Mouse (Mus musculus): Measurements from ENCODE around the gene Gpr156.
"Not testable (repeated sequence)": the region's sequence is repeated elsewhere in the genome, so short reads cannot be mapped to it uniquely, and the experiment has no call there.

Gene Gpr156

GRCm38 (mm10) chr16:37963331-37964281, 47.3 kb downstream of the Gpr156 start:
- peak; percentile 58 for DNase-seq

DNA sequence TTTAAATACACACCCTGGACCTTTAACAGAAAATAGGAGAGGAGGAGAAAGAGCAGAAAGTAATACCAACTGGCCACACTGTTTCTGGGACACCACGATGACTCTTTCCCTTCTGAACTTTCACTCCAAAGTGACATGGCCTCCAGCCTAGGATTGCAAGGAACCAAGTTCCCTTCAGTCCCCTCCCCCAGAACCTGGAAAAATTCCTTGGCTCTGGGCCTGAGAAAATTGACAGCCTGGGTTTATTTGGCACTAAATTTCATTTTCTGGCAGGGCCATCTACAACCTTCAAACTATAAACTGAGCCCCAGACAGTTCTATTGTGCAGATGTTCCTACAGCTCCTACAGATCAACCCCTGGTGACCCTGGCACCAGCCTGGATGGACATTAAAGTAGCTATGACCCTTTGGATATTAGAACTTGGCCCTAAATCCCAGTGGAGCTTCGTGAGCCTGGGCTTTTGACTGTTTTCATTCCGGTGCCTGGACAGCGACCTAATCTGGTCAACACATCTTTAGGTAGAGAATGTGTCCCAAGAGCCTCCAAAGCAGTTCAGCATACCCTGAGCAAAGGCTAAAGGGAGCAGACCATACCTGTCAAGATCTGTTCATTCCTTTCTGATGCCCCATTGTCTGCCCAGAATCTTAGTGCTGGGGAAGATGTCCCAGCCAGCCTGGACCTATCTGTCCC, 48.2 kb downstream of the Gpr156 start:
- peak; percentile 29 for DNase-seq

DNA sequence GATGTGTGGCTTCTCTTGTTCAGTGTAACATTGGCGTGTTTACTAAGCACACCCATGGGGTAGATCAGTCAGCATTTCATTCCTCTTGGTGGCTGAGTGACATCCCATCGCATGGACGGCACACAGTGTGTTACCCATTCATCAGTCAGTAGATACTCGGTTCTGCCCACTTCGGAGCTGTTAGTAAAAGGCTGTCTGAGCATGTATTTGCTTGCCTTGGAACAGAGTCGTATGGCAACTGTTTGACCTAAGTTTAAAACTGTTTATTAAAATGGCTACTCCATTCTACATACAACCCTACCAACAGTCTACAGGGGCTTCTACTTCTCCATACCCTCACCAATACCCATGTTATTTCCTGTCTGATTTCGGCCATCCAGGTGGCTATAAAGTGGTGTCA, 50.6 kb downstream of the Gpr156 start:
- no peak for DNase-seq

DNA sequence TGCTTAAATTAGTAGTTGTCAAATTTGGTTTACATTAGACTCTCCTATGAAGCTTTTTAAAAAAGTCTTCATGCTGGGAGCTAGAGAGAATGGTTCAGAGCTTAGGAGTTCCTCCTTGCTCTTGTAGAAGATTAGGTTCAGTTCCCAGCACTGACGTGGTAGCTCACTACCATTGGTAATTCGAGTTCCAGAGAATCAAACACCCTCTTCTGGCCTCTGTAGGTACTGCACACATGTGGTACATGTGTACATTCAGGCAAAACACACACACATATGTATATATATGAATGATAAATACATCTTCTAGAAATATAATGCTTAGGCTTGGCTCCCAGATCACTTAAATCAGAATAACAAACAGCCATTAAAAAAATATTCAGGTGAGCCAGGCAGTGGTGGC, 51.1 kb downstream of the Gpr156 start:
- DNase-seq = no peak

DNA sequence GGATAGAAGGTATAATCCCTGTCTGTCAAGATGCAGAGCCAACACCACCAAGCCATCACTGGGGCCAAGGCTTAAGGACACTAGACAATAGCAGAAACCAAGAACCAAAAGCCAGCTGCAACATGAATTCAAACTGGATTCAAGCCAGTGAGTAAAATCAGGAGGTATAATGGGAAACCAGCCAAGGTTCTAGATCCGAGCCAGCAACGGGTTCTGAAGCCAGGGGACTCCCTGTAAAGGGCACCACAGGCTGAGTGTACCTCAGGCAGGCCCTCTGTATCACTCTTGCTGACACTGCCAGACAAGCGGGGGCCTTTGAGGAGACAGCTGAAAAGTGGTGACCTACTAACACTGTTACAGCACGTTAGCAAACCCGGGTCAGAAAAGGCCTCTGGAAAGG, 55.2 kb downstream of the Gpr156 start:
- DNase-seq = peak; percentile 10

- DNase-seq = no peak
These were observed 56.1 kb downstream of the Gpr156 start for GRCm38 (mm10) chr16:37972357-37972756.

GRCm38 (mm10) chr16:37973239-37973638, 56.9 kb downstream of the Gpr156 start:
- DNase-seq = not testable (repeated sequence)

GRCm38 (mm10) chr16:37973855-37974519, 57.7 kb downstream of the Gpr156 start:
- DNase-seq = no peak

GRCm38 (mm10) chr16:37974520-37975340, 58.4 kb downstream of the Gpr156 start:
- DNase-seq = peak; percentile 43

- no peak for DNase-seq
These were observed 65.6 kb downstream of the Gpr156 start for GRCm38 (mm10) chr16:37981907-37982306.

DNA sequence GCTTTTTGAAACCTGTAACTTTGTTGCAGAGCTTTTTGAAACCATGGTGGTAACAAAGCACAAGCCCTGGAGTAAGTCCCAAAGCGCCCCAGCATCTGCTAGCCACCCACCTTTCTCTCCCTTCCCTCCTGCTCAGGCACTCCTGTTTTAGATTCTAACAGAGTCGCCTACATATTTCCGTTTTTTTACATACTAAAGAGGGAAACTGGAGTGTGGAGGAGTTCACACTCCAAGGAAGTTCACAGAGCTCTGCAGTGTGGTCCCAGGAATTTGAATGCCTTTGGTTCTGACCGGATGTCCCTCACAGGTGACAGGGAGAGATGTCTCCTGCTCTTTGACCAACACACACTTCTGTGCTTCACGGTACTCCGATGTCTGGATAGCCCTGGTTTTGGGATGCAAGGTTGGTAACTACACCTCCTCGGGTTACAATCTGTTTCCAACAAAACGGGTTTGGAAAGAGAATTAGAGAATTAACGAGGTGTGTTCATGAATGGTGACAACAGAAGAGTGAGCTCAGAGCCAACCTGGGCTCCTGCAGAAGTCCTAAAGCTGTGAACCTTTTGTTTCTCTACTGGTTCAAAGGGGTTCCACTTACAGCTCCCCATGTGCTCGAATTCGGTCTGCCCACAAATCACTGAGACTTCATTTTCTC, 72.0 kb downstream of the Gpr156 start:
- no peak for DNase-seq

GRCm38 (mm10) chr16:37989796-37990195, 73.5 kb downstream of the Gpr156 start:
- no peak for DNase-seq

DNA sequence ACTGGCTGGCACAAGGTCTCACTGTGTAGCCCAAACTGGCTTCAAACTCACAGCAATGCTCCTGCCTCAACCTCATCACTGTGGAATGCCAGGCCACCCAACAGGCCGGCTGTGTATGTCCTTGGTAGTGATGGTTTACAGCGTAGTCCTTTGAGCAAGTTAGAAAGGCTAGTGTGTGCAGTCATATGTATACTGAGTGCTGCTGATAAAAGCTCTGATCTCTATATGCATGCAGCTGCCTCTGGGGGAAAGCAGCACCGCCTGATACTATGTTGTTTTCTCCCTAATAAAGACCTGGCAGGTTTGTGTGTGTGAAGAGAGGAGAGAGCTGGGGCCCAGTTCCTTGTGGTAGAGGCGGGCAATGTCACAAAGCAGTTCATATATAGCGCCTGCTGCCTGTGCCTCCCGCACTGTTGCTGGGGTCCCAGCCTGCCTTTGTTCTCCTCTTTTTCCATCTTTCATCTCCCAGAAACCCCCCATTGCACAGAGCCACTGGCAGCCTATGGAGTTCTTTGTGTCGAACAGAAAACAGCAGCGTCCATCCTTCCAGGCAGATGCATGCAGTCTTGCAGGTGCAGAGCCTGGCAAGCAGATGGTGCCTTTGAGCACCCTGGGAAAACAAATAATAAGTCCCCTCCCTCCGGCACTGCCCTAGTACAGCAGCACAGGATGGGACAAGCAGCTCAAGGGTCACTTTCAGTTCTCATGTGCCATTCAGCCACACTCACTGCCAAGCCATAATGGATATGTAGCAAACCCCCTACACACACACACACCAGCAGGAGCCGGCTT, 74.5 kb downstream of the Gpr156 start:
- DNase-seq = no peak

DNA sequence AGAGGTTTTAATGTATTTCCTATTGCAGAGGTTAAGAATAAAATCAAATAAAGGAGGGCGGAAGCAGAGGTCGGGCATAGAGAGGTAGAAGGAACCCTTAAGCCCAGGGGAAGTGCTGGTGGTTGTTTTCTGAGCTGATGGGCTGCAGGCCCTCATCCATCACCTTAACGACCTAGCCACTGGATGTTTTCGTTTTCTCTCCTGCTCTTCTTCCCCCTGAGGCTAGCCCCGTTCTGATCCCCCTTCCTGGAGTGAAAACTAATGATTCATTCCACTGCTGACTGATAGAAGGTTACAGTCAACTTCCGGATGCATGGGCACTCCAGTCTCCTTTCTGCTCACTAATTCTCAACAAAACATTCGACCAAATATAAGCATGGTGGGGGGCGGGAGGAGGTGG, 76.5 kb downstream of the Gpr156 start:
- DNase-seq = no peak

GRCm38 (mm10) chr16:37994647-37995046, 78.4 kb downstream of the Gpr156 start:
- peak; percentile 69 for DNase-seq

DNA sequence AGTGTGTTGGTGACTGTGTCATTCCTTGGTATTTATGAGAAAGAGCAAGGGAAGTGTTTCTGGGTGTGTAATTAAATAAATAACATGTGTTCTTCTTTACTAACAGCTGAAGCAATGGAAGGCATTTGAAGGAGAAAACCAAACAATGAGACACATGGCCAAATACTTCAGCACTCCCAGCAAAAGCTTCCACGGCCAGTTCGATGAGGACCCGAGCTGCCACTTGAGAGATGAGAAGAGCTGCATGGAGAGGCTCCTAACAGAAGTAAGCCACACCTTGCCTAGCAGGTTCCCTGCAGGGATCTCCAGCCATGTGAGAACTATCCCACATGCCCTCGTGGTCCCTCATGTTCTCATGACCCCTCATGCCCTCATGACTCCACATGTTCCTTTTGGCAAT, 81.5 kb downstream of the Gpr156 start:
- no peak for DNase-seq

DNA sequence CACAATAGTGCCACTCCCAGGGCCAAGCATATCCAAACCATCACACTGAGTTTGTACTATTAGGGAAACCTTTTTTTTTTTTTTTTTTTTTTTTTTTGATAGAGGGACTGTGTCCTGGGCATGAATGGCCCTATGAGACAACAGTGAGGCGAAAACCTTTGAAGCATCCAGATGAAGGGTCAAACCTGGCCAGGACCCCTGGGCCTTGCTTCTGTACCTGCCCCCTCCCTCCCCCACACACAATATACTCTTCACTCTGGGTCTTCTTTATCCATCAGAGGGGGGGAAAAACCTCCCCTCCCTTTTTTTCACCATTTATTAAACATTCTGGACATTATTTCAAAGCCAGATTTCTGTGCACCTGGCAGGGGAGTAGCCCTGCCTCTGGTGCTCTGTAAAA, 83.5 kb downstream of the Gpr156 start:
- DNase-seq = no peak

GRCm38 (mm10) chr16:38000178-38000577, 83.9 kb downstream of the Gpr156 start:
- DNase-seq = no peak

DNA sequence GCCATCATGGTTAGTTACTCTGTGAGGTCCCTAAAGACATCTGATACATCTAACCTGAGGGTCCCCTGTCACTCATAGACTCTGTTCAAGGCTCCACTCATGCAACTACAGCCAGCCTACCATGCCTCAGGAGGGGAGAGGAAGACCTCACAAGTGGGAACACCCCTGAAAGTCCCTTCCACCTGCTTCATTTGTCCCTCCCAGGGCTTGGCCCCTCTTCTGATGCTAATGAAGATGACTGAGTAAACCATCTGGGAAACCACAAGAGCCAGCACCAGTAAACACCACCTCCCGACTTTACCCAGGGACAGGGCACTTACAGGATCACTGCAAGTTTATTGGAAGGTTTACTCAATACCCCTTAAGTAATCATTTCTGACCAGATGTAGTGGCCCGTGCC, 85.5 kb downstream of the Gpr156 start:
- DNase-seq = no peak

DNA sequence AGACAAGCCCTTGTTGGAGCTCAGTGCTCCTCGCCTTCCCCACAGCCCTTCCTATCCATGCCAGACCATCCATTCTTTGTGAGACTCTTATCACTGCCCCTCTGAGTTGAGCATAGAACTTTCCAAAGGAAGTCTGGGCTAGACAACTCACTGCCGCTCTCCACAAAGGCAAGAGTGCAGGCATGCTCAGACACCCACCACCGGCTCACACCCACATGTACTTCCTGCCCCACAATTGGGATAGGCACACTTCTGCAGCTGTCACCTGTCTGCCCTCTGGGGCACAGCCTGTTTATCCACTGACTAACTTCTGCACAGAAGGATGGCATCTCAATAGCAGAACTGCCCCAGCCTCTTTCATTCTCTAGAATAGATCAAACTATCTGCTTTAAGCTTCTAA, 86.2 kb downstream of the Gpr156 start:
- peak; percentile 1 for DNase-seq

DNA sequence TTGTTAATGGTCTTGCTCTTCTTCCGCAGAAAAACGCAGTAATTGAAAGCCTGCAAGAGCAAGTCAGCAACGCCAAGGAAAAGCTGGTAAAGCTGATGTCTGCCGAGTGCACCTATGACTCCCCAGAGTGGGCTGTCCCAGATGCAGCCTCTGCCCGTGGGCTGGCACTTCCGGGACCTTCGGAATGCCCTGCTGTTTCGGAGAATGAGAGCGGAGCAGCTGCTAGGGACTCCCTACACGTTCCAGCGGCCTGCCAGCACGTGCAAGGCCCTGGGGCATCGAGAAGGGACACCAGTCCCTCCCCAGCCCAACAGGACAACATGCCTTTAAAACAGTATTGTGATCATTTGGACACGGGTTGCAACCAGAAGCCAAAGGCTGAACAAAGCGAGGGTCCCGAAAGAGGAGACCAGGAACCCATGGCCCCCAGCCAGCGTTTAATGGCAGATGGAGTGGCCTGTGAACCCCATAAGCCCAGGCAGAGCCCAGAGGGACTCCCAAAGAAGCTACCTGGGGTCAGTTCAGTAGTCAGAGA, 88.3 kb downstream of the Gpr156 start:
- no peak for DNase-seq

Data from kidney, adult 18-20 months (tissue).